Mouse (Mus musculus): ENCODE data around the gene Sh2d6. TPM values are rescaled to one million over a fixed set of nuclear protein-coding genes. Genes with fewer than 3 reads are reported as not detected.

The Sh2d6 gene
- polyA plus RNA-seq, 1 experiment = 76.8 TPM

- Histone ChIP-seq H3K27me3 (ENCODE audit: control insufficient read depth, insufficient read depth, low read length) (no peaks in the 10 kb centered on the region), H3K36me3 (ENCODE audit: control insufficient read depth, insufficient read depth, low read length) (no peaks in the 10 kb centered on the region), H3K27ac (ENCODE audit: control insufficient read depth, insufficient read depth, low read depth, low read length) (no peak overlapping the region), H3K4me3 (ENCODE audit: control insufficient read depth, low read depth, low read length) (no peak overlapping the region), H3K4me1 (ENCODE audit: control insufficient read depth, insufficient read depth, low read length) (no peaks in the 10 kb centered on the region; the same call in 1 of the 2 replicates)
- no peak for TF ChIP-seq POLR2A (IDR thresholded peaks at IDR 0.05; ENCODE audit: control insufficient read depth, low read depth, low read length)
- no peak for TF ChIP-seq CTCF (IDR thresholded peaks at IDR 0.05; ENCODE audit: control insufficient read depth, insufficient read depth, insufficient replicate concordance, low read depth, low read length)
Measured at GRCm38 (mm10) chr6:72562486-72562885, 41.0 kb upstream of the Sh2d6 start.

DNA sequence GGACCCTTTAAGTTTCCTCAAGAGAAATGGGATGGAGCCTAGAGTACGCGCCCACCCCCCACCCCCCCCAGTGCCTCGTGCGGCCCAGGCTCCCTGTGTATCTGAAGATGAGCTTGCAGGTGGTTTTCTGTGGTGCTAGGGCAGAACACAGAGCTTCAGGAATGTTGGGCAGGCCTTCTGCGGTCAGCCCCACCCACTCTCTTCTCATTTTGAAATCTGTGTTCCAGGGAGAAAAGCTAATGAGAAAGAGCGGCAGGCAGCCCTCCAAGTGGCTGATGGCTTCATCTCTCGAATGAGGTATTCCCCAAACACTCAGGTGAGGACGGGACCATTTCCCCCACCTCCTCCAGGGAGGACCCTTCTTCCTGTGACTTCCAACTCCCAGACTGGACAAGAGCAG lies 39.3 kb upstream of the Sh2d6 start:
- H3K27me3 ChIP-seq (ENCODE audit: control insufficient read depth, insufficient read depth, low read length) = no peaks in the 10 kb centered on the region
- H3K36me3 ChIP-seq (ENCODE audit: control insufficient read depth, insufficient read depth, low read length) = no peaks in the 10 kb centered on the region
- no peaks in the 10 kb centered on the region; the same call in 1 of the 2 replicates for H3K4me1 ChIP-seq (ENCODE audit: control insufficient read depth, insufficient read depth, low read length)
- H3K27ac ChIP-seq (ENCODE audit: control insufficient read depth, insufficient read depth, low read depth, low read length) = no peak overlapping the region
- no peak overlapping the region for H3K4me3 ChIP-seq (ENCODE audit: control insufficient read depth, low read depth, low read length)
- no peak for TF ChIP-seq CTCF (IDR thresholded peaks at IDR 0.05; ENCODE audit: control insufficient read depth, insufficient read depth, insufficient replicate concordance, low read depth, low read length)
- TF ChIP-seq POLR2A (IDR thresholded peaks at IDR 0.05; ENCODE audit: control insufficient read depth, low read depth, low read length) = no peak

- no peaks in the 10 kb centered on the region for H3K27me3 ChIP-seq (ENCODE audit: control insufficient read depth, insufficient read depth, low read length)
- H3K4me1 ChIP-seq (ENCODE audit: control insufficient read depth, insufficient read depth, low read length) = peaks cover 2% of the 10 kb centered on the region; the same call in 1 of the 2 replicates
- peak overlapping the region; percentile 83 for H3K4me3 ChIP-seq (ENCODE audit: control insufficient read depth, low read depth, low read length)
- no peaks in the 10 kb centered on the region for H3K36me3 ChIP-seq (ENCODE audit: control insufficient read depth, insufficient read depth, low read length)
- H3K27ac ChIP-seq (ENCODE audit: control insufficient read depth, insufficient read depth, low read depth, low read length) = peak overlapping the region; percentile 70
- TF ChIP-seq POLR2A (IDR thresholded peaks at IDR 0.05; ENCODE audit: control insufficient read depth, low read depth, low read length) (no peak), CTCF (IDR thresholded peaks at IDR 0.05; ENCODE audit: control insufficient read depth, insufficient read depth, insufficient replicate concordance, low read depth, low read length) (no peak)
Measured at GRCm38 (mm10) chr6:72553079-72553412, 31.5 kb upstream of the Sh2d6 start.

GRCm38 (mm10) chr6:72552171-72553078 lies 30.9 kb upstream of the Sh2d6 start:
- Histone ChIP-seq H3K4me3 (ENCODE audit: control insufficient read depth, low read depth, low read length) (peak overlapping the region; percentile 83), H3K4me1 (ENCODE audit: control insufficient read depth, insufficient read depth, low read length) (peaks cover 2% of the 10 kb centered on the region; the same call in 1 of the 2 replicates), H3K27ac (ENCODE audit: control insufficient read depth, insufficient read depth, low read depth, low read length) (peak overlapping the region; percentile 70), H3K27me3 (ENCODE audit: control insufficient read depth, insufficient read depth, low read length) (no peaks in the 10 kb centered on the region), H3K36me3 (ENCODE audit: control insufficient read depth, insufficient read depth, low read length) (no peaks in the 10 kb centered on the region)
- peak; percentile 70 for TF ChIP-seq POLR2A (IDR thresholded peaks at IDR 0.05; ENCODE audit: control insufficient read depth, low read depth, low read length)
- no peak; the same call in 1 of the 2 replicates for TF ChIP-seq CTCF (IDR thresholded peaks at IDR 0.05; ENCODE audit: control insufficient read depth, insufficient read depth, insufficient replicate concordance, low read depth, low read length)

- Histone ChIP-seq H3K27me3 (ENCODE audit: control insufficient read depth, insufficient read depth, low read length) (no peaks in the 10 kb centered on the region), H3K4me1 (ENCODE audit: control insufficient read depth, insufficient read depth, low read length) (peaks cover 2% of the 10 kb centered on the region; the same call in 1 of the 2 replicates), H3K36me3 (ENCODE audit: control insufficient read depth, insufficient read depth, low read length) (no peaks in the 10 kb centered on the region), H3K27ac (ENCODE audit: control insufficient read depth, insufficient read depth, low read depth, low read length) (no peak overlapping the region), H3K4me3 (ENCODE audit: control insufficient read depth, low read depth, low read length) (no peak overlapping the region)
- no peak for TF ChIP-seq CTCF (IDR thresholded peaks at IDR 0.05; ENCODE audit: control insufficient read depth, insufficient read depth, insufficient replicate concordance, low read depth, low read length)
- no peak for TF ChIP-seq POLR2A (IDR thresholded peaks at IDR 0.05; ENCODE audit: control insufficient read depth, low read depth, low read length)
Measured at GRCm38 (mm10) chr6:72550503-72551100, 29.1 kb upstream of the Sh2d6 start.

DNA sequence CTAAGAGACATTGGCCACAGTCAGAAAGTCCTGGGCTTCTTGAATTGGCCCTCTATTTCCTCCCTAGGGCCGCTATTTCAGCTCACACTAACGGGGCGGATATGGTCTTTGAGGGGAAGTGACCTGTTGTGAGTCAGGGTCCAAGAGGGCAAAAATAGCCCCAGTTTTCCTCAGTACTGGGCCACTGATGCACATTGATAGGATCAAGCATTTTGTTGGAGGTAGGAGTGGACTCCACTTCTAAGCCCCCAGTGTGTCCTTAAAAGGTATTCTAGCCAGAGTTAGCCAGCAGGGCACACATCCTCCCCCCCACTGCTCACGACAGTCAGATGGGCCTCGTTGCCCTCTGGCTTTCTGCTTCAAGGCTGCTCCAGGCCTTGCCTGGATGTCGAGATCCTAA lies 28.5 kb upstream of the Sh2d6 start:
- Histone ChIP-seq H3K27me3 (ENCODE audit: control insufficient read depth, insufficient read depth, low read length) (no peaks in the 10 kb centered on the region), H3K4me3 (ENCODE audit: control insufficient read depth, low read depth, low read length) (no peak overlapping the region), H3K4me1 (ENCODE audit: control insufficient read depth, insufficient read depth, low read length) (peaks cover 2% of the 10 kb centered on the region; the same call in 1 of the 2 replicates), H3K27ac (ENCODE audit: control insufficient read depth, insufficient read depth, low read depth, low read length) (no peak overlapping the region), H3K36me3 (ENCODE audit: control insufficient read depth, insufficient read depth, low read length) (no peaks in the 10 kb centered on the region)
- TF ChIP-seq POLR2A (IDR thresholded peaks at IDR 0.05; ENCODE audit: control insufficient read depth, low read depth, low read length) = no peak
- TF ChIP-seq CTCF (IDR thresholded peaks at IDR 0.05; ENCODE audit: control insufficient read depth, insufficient read depth, insufficient replicate concordance, low read depth, low read length) = no peak

DNA sequence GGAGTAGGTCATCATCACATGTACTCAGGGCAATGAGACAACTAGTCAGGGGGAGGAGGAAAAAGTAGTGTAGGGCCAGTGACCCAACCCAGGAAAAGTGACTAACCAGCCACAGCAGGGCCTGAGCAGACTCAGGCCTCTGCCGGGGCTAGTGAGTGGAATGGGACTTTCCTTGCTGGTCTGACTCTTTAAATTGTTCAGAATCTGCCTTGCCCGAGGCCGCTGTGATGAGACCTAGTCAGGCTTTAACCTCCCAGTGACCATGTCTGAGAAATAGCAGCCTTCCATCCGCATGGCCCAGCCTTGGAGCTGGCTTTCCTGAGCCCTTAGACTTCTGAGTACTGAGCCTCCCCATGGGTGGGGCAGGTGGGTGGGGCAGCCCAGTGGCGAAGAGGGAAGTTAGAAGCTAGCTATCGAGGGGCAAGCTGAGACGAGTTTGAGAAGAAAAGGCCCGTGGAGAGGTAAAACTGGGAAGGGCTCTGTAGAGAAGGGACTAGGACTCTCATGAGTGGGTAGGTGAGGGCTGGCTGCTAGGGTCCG lies 27.6 kb upstream of the Sh2d6 start:
- no peak overlapping the region for H3K27ac ChIP-seq (ENCODE audit: control insufficient read depth, insufficient read depth, low read depth, low read length)
- H3K27me3 ChIP-seq (ENCODE audit: control insufficient read depth, insufficient read depth, low read length) = no peaks in the 10 kb centered on the region
- peaks cover 6% of the 10 kb centered on the region for H3K4me1 ChIP-seq (ENCODE audit: control insufficient read depth, insufficient read depth, low read length)
- TF ChIP-seq CTCF (IDR thresholded peaks at IDR 0.05; ENCODE audit: control insufficient read depth, insufficient read depth, insufficient replicate concordance, low read depth, low read length) (no peak), POLR2A (IDR thresholded peaks at IDR 0.05; ENCODE audit: control insufficient read depth, low read depth, low read length) (no peak)
- no peaks in the 10 kb centered on the region for H3K36me3 ChIP-seq (ENCODE audit: control insufficient read depth, insufficient read depth, low read length)
- no peak overlapping the region for H3K4me3 ChIP-seq (ENCODE audit: control insufficient read depth, low read depth, low read length)

All from testis, adult 2 months (tissue).